Mouse (Mus musculus) stomach, postnatal 0 days (tissue): Measurements from ENCODE around the gene Foxc2.

Source experiments
- CTCF ChIP-seq: IDR thresholded peaks from 2 replicates; pipeline ENCODE4 v1.5.1; 2016; ENCODE audit warnings: antibody characterized with exemption, low read depth, mild to moderate bottlenecking, moderate library complexity
- EP300 ChIP-seq: optimal IDR thresholded peaks from 2 replicates; pipeline ENCODE3; 2016; ENCODE audit warnings: antibody characterized with exemption

DNA sequence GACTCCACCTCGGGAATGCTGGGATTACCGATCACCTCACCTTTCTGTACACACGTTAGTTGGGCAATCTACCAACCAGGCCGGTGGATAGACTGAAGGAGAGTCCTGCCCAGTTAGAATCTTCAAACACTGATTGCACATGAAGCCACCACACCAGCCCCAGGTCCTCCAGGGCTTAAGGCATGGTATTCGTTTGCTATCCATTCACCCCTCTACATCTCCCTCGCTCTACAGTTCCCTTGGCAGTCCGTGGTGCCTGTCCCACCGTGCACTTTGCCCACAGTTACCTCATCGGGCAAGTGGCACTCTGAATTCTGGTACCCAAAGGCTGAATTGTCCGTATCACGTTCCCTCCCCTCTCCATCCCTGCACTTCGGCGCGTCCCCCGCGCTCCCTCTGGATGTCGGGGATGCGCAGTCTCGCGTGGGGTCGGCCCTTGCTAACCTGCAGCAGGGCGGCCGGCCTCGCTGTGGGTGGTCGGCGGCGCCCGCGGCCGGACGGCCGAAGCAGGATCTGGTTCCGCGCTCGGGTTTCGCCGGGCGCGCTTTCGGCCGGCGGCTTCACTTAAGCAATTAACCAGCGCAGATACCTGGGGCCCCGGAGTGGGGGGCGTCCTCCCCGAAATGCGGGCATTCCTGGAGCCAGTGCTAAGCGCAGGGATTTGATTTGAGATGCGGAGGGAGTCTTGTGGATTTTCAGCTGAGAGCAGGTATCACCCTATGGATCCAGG is 35.4 kb upstream of the Foxc2 start:
- TF ChIP-seq CTCF (no peak), EP300 (no peak)
